Mouse (Mus musculus): ENCODE measurements at regions not wholly inside any gene's neighbourhood (a gene's known extent, or its start where the extent isn't known, plus 50 kb on each side); places are given as distances from the start of the nearest gene placed in this dataset.
A peak's percentile ranks its signal among the peaks of the same experiment; 100 is the strongest.
"Not testable (repeated sequence)": the region's sequence is repeated elsewhere in the genome, so short reads cannot be mapped to it uniquely, and the experiment has no call there.

DNA sequence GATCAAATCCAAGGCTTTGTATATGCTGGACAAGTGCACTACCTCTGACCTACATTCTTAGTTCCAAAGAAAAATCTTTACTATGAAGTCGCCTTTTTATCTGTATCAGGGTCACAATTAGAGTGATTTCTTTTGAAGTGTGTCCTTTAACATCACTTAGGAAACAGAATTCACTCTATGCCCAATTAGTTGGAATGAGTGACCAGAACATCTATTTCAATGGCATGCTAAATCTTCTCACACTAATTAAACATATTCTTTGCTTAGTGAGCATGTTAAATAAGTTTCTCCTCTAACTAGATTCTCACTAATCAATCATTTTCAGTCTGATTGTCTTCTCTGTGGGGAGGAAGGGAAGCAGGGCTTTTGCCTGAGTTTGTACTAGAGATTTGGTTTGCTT is 84.9 kb downstream of the Arl6ip6 start:
- DNase-seq (ENCODE audit: low spot score), result no peak

DNA sequence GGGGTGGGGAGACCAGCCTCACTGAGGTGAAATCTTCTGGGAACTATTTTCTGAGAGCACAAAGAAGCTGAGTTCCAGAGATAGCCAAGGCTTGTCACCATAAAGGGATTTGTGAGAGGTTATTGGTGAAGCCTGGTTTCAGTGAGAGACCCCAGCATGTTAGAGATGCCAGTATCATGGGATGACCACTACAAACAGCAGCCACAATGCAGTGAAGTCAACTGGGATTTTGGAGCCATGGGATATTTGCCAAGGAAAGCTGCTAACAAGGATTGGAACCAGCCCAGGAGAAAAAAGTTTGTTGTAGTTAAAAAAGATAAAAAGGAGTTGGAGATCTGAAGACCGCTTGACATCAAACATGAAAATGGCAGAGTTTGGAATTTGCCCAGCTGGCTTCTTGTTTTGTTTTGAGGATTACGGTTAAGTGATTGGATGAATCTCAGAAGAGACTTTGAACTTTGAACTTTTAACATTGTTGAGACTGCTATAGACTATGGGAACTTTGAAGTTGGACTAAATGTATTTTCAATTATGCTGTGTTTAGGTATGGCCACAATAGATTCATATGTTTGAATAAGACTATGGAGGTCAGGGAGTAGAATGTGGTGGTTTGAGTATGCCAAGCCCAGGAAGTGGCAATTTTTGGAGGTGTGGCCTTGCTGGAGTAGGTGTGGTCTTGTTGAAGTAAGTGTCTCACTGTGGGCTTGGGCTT is 110.3 kb downstream of the Arl6ip6 start:
- no peak for DNase-seq (ENCODE audit: low spot score)

DNA sequence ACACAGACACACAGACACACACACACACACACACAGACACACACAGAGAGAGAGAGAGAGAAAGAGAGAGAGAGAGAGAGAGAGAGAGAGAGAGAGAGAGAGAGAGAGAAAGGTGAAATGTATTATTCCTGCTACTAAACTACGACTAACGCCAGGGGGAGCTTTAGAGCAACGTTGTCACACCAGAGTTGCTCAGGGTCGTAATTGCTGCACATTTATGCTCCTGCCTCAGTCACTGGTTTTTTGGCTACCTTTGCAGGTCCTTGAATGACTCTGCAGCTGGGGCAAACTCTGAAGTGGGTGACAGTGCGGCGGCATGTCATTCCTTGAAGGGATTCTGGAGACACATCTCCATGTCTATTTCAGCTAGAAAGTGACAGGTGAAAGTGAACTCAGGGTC is 139.2 kb downstream of the Arl6ip6 start:
- peak; percentile 42 for DNase-seq (ENCODE audit: low spot score)

DNA sequence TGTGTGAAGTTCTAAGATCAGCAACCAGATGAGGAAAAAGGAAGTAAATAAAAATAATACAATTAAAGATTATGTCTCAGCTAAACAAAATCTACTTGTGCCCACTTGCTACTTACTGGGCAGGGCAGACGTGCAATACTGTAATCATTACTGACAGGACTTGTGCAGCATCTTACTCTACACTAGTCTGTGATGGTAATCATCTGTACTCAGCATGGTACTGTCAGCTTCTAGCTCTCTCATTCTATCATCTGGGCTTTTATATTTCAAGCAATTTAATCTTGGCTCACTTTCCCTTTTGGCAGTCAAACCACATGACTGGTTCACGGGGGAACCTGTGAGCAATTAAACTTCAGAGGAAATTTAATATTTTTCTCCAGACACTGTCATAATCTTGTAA is 167.5 kb downstream of the Arl6ip6 start:
- no peak for DNase-seq (ENCODE audit: low spot score)

DNA sequence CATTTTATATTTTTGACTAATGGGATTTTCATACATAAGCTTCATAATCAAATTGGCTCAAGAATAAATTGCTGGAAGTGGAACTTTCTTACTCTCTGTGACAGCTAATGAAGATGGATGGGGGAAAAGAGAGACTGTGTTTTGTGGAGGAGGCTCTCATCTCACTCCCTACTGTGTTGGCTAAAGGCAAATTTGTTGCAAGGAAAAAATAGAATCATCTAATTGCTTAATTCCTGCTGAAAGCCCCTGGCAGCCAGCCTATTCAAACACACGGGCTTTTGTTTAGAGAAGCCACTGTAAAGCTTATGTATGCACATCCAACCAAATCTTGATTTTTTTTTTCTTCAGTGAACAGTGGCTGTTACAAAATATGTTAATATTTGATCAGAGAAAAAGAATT is 190.8 kb downstream of the Arl6ip6 start:
- DNase-seq (ENCODE audit: low spot score), result no peak

DNA sequence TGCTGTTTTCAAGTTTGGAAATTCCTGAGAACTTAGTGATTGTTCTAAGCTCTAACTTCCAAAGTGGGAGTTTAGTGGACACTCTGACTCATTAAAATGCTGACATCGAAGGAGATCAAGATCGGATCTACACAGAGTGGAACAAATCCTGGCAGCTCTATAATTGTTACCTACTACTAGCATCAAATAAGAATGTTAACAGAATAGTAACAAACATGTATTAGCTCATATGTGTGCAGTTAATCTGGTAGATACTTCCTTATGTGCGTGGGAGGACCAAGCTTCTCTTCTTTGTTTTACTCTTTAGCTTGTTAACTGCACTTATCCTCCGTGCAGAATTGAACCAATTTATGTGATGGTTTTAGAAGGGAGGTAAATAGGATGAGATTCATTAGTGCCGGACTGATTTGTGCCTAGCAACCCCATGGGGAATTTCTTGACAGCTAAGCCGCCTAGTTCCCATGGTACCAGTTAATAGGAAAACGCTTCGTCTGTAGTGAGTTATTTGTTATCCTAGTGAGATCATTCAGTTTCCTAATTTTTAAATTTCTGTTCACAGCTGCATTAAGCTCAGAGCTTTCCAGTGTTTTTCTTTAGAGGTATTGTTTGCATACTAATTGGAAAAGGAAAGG is 193.1 kb downstream of the Arl6ip6 start:
- no peak for DNase-seq (ENCODE audit: low spot score)

DNA sequence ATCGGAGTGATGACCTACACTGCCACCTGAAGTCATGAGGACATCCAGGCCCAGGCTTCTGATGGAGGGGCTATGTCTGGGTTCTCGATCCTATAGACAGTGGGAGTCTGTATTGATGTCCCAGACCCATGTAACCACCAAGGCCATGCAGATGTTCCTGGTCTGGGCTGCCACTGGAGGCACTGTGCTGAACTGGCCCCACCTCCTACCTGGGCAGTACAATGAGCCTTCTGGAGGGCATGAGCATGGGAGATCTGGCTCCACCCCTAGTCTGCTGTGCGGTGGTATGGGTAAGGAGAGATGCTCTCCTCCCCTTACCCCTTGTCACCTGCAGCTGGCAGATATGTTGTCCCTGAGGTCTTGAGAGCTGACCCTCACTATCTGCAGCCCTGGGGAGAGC is 197.1 kb downstream of the Arl6ip6 start:
- DNase-seq (ENCODE audit: low spot score), result no peak

DNA sequence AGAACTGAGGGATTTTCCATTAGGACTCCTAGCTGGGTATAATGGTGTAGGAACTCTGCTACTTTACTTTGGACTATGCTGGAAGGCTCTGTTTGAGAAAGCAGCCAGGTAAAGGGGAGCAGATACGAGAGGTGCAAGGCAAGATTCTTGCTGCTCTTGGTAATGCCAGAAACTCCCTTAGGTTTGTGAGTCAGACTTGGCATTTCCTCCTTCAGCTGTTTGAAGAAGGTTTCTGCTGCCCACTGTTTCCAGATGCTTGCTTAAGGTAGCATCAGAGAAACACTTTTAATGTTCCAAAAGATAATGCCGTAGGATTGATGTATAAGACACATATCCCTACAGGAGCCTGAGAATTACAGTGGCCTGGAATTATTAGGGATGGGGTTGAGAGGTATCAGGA is 222.9 kb downstream of the Arl6ip6 start:
- no peak for DNase-seq (ENCODE audit: low spot score)

DNA sequence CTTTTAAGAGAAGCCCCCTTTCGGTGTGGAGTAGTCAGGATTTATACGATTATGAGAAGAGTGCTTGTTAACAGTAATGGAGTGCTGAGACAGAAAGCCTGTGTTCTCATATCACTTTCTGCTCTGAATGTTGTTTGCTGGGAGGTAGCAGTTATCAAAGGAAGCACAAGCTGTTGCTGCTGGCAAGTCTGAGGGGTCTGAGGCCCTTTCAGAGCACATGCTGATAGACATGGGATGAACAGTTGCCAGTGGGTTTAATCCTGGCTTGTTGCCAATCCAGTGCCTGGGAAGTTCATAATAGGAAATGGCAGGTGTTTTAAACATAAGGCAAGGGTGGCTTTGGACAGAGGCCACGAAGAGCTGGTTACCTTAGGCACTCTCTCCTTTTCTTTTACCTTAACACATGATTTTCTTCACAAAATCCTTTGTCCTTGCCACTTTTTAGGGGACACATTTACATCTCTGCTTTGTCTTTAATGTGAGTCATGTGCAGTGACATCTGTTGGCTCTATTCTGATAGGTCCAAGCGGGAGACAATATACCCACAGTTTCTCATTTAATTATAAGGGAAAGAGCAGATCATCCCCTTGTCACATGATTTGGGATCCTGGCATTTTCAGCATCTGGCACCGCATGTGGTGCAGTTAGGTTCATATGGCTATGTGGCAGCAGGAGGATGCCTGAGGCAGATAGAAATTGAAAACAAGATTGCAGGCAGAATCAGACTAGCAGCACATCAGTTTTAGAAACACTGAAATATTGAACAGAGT is 245.7 kb downstream of the Arl6ip6 start:
- no peak for DNase-seq (ENCODE audit: low spot score)

DNA sequence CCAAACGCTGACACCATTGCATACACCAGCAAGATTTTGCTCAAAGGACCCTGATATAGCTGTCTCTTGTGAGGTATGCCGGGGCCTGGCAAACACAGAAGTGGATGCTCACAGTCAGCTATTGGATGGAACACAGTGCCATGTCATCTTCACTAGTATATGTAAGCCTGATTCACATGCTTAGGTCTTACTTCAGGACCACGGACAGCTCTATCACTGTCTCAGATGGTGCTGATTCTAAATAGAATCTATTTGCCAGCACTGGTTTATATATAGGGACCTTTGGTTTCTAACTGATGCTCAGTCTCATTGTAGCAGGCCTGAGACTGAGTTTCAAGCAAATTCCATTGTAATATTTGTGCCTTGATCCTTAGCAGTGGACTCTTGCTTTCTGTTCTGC is 248.8 kb downstream of the Arl6ip6 start:
- peak; percentile 57 for DNase-seq (ENCODE audit: low spot score)

DNA sequence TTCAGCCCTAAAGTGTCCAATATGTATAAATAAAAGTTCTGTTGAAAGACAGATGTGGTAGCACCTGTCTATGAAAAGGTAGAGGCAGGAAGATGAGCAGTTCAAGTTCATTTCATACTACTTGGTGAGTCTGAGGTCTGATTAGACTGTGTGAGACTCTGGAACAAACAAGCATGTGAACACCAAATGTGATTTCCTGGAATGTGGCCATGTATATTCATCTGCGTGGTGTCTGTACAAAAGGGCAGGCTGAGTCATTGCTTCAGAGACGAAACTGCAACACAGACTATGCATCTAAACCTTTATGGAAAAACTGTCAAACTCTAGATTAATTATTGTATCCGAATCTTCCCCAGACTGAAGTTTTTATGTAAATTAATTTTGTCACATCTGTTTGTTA is 268.7 kb downstream of the Arl6ip6 start:
- no peak for DNase-seq (ENCODE audit: low spot score)

DNA sequence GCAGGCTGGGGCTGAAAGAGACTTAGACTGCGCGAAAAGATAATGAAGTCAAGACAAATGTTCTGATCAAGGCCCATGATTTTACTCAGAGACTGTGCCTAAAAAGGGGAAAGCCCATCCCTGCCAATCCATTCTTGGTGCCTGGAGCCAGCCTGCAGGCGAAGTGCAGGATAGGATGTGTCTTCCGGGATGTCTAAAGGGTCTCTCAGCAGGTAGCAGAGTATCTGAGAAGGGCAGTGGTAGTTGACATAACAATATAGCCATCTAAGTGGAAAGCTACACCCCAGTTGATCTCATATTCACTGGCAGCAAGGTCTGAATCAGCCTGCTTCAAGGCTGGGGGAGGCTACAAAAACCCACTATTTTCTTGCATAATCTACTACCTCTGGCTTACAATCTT is 282.9 kb downstream of the Arl6ip6 start:
- DNase-seq (ENCODE audit: low spot score), result no peak

DNA sequence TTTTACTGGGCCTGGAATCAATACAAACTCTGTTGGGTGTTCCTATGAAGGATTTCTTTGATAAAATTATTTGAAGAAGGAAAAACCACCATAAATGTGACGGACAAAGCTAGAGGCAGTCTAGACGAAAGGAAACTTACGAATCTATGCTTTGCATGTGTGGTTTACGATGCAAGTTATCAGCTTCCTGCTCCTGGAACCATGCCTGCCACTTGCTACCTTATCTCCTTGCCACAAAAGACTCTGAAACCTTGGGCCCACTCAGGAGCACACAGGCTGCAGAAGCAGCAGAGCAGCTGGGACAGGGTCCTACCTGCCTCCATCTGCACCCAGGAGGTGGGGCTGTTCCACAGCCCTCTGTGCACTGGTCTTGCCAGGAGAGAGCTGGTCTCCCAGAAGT is 287.5 kb downstream of the Arl6ip6 start:
- DNase-seq (ENCODE audit: low spot score), result not testable (repeated sequence)

DNA sequence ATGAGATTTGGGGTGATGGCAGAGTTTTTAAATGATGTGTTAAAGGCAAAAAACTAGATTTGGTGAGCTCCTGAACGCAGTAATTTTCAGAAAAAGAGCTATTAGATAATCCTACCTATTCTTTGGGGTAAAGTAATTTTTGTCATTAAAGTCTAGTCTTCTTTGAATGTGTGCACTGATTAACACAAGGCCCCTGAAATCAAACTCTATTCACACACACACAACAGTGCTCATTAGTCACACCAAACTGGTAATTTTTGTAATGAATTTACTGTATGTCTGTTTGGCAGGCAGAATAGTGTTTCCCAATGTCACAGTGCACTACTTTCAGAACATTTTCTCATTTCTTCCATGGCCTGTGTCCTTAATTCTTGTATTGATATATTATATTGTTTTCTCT is 296.8 kb downstream of the Arl6ip6 start:
- DNase-seq (ENCODE audit: low spot score), result no peak

DNA sequence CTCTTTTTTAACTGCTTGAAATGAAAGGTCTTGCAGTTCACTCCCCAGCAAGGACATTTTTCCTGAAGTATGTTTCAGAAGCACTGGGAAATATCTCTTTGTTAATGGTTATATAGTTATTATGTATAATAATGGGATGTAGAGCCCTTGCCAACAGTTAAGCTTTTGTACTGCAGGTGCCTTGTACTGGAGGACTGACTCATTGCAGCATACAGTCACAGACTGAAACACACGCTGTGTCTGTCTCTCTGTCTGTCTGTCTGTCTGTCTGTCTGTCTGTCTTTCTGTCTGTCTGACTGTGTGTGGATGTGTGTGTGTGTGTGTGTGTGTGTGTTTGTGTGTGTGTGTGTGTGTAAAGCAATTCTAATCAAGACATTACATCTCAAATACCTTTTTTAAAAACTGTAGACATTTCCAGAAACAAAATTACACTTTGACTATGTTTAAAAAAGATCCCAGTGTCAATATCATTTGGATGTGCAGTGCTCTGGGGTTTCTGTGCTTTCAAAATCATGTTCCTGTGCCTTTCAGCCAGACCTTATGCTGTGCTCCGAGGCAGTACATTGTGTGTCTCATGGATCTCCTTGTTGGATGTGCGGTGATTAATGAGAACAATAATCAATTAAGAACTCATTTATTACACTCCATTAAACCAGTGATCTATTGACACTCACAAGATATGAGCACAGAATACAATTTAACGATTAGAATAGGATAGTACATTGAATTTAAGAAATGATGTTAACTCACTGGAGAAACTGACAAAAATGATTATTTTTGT is 299.5 kb downstream of the Arl6ip6 start:
- no peak for DNase-seq (ENCODE audit: low spot score)

DNA sequence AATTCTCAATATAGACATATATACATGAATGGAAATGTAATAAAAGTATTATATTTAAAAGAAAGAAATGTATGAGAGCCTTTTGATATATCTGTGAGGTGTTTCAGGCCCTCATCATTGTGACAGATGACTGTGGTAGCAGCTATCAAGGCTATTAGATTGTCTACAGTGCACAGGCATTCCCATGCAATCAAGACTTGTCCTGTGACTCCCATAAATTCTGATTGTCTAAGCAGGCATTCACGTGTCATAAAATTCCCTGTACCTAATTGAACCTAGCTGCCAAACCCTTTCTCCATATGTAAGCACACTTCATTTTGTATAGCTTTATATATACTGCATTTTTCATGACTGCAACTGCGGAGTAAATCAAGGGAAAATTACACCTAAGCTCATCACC is 301.3 kb downstream of the Arl6ip6 start:
- no peak for DNase-seq (ENCODE audit: low spot score)

DNA sequence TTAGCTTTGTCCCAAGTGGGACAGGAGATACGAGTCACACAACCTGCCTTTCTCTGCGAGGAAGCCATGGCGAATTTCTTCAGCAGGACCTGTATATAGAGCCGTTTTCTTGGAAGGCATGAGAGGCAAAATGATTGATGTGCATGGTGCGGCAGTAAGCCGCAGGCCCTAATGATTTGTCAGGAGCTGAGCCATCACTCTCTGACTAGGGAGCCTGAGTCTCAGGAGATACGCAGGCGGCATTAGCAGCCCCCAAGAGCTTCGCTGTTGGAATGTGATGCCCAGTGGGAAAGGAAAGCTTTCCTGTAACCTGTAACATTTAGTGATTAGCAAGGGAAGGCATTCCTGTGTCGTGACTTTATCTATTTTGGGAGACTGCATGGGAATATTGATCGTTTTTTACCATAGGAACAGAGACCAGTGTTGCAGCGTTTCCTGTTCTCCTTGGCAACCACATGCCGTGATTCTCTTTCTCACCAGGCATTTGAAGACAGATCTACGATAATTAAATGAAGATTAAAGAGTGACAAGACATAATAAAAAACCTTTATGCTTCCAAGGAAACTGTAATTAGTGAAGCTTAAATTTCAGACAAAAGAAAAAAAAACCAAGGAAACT is 310.2 kb downstream of the Arl6ip6 start:
- no peak for DNase-seq (ENCODE audit: low spot score)

DNA sequence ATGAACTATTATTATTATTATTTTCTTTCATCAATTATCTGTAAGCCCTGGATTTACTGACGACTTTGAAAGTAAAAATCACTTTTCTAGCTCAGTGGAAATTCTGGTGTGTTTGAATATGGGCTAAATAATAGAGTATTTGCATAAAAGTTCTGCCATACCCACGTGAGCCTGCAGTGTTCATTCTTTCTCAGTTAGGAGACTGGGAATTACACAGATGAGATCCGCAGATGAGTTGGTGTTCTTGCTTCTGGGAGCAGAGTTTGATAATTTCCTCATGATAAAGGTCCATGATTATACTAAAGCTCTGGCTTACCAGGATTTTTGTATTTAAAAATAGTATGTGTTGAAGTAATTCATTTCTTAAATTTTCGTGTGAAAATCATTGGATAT is 310.7 kb downstream of the Arl6ip6 start:
- no peak for DNase-seq (ENCODE audit: low spot score)

DNA sequence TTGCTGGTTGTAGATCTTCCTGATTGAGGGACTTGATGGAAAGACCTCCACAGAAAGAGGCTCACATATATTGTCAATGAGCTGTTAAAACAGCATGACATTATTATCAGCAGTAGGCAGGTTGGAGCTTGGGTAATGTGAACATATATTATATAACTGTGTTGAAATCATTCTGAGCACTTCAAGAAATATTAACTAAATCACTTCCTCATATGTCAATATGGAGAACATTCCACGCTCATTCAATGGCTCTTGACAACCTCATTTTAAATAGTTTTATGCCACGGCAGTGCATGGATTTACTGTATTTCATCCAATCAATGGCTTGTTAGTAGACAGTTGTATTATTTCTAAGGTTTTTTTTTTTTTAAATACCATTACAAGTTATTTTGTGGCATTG is 350.6 kb downstream of the Arl6ip6 start:
- no peak for DNase-seq (ENCODE audit: low spot score)

DNA sequence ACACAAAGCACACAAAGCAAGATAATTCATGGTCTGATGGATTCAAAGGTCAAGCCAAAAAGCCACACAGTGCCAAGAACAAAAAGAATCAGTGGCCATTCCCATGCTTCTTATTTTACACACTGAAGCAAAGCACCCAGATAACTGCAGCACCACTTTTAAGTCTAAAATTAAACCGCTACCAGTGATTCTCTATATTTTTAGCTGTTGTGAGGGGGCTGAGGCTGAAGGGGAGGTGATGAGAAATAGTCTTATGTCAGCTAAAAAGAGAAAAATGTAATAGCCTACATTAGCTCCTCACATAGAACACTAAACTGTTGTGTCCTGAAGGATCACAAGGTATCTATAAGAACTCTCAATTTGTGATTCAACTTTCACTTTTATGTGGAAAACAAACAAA is 382.5 kb downstream of the Arl6ip6 start:
- DNase-seq (ENCODE audit: low spot score), result no peak

DNA sequence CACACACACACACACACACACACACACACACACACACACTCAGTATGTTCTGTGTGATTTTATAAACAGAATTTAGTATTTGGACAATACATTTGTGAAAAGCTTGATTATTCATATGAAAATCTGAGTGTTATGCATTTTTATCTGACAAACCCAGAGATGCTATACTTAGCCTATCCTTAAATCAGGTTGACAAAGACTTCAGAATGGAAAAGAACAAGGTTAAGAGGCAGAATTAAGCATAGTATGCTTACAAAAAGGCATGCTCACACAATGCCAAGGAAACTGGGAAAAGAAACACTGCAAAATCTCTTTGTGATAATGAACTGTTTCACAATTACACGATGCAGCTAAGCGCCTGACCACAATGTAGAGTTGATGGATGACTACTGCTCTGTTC is 414.3 kb downstream of the Arl6ip6 start:
- no peak for DNase-seq (ENCODE audit: low spot score)

DNA sequence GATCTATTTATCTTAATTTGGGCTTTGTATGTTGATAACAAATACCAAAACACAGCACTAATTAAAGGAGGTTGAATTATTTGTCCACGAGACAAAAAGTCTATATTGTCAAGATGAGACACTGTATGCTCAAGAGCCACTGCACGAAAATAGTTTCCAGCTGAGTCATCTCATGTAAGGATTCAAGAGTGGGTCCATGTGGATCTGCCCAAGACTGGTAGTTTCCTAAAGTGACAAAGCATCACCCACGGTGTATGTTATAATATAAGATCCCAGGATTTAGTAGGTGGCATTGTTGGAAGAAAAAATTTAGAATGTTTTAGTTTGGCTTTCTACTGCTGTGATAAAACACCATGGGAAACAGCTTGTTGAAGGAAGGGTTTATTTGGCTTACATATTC is 428.2 kb downstream of the Arl6ip6 start:
- no peak for DNase-seq (ENCODE audit: low spot score)

All from adipocyte (in vitro differentiated cells).